Mouse (Mus musculus) CH12.LX (cell line): ENCODE measurements around the gene 9130213A22Rik. TPM values are rescaled to one million over a fixed set of nuclear protein-coding genes. Genes with fewer than 3 reads are reported as not detected.

ENCODE experiments used
- DNase-seq: peaks from one replicate; pipeline ENCODE4 v3.0.0-alpha.2; 2013; ENCODE audit errors: extremely low read depth
- H3K27ac ChIP-seq: 2 replicates; pipeline ENCODE4 v1.5.1; 2012; ENCODE audit warnings: low read depth, mild to moderate bottlenecking, control low read depth, moderate library complexity; ENCODE audit not compliant: insufficient read depth
- H3K27me3 ChIP-seq: replicated peaks from 2 replicates; pipeline ENCODE3; 2012; ENCODE audit warnings: inconsistent platforms
- H3K36me3 ChIP-seq, 2 experiments: replicated peaks in 1 of 2; 2 replicates each; pipeline versions ENCODE3 to v1.6.1; 2012; ENCODE audit warnings: inconsistent platforms in 1 of 2, low read length in 1 of 2, mild to moderate bottlenecking in 1 of 2, mixed read lengths in 1 of 2, moderate library complexity in 1 of 2; ENCODE audit not compliant: control insufficient read depth in 1 of 2, insufficient read depth in 1 of 2
- H3K4me1 ChIP-seq, 2 experiments: 2 replicates each; pipeline ENCODE4 v1.6.1; 2012; ENCODE audit warnings: inconsistent platforms in 1 of 2, moderate library complexity in 1 of 2; ENCODE audit not compliant: insufficient read depth in 2 of 2, control insufficient read depth in 1 of 2
- H3K4me2 ChIP-seq: 2 replicates; pipeline ENCODE4 v1.6.1; 2012; ENCODE audit warnings: low read depth, mild to moderate bottlenecking, control low read depth; ENCODE audit not compliant: poor library complexity, insufficient read depth, severe bottlenecking
- H3K4me3 ChIP-seq, 3 experiments: fragments of 150-350 bp in 1 of 3; sonication (generic) in 1 of 3; replicated peaks in 1 of 3; 2 replicates each; pipeline versions ENCODE3 to v1.5.1; 2011 to 2012; ENCODE audit warnings: low read depth in 2 of 3, low read length in 2 of 3, mild to moderate bottlenecking in 2 of 3, moderate library complexity in 2 of 3, control low read depth in 1 of 3, improper control_type of control experiment in 1 of 3, inconsistent platforms in 1 of 3, mixed read lengths in 1 of 3; ENCODE audit not compliant: poor library complexity in 1 of 3
- H3K79me2 ChIP-seq: replicated peaks from 2 replicates; pipeline ENCODE4 v1.6.1; 2012; ENCODE audit warnings: mild to moderate bottlenecking, moderate library complexity; ENCODE audit not compliant: control insufficient read depth, poor library complexity, insufficient read depth, severe bottlenecking; ENCODE audit errors: extremely low read depth
- H3K9ac ChIP-seq: 2 replicates; pipeline ENCODE4 v1.6.1; 2012; ENCODE audit warnings: low read depth, mild to moderate bottlenecking, control low read depth, moderate library complexity; ENCODE audit not compliant: insufficient read depth
- H3K9me3 ChIP-seq: replicated peaks from 2 replicates; pipeline ENCODE3; 2012; ENCODE audit warnings: low read length, inconsistent platforms, mixed read lengths
- BHLHE40 ChIP-seq: IDR thresholded peaks from 2 replicates; pipeline ENCODE4 v1.6.1; 2011; ENCODE audit warnings: mild to moderate bottlenecking, low read depth, low read length, improper control_type of control experiment
- CHD1 ChIP-seq: IDR thresholded peaks from 2 replicates; pipeline ENCODE4 v1.6.1; 2012; ENCODE audit warnings: low read depth, low read length, improper control_type of control experiment, inconsistent platforms
- CHD2 ChIP-seq: IDR thresholded peaks from 2 replicates; pipeline ENCODE4 v1.6.1; 2011; ENCODE audit warnings: low read length, improper control_type of control experiment
- CTCF ChIP-seq, 2 experiments: IDR thresholded peaks in 1 of 2; conservative IDR thresholded peaks in 1 of 2; 2 replicates each; pipeline ENCODE4 v1.5.1; 2011 to 2012; ENCODE audit warnings: low read depth in 2 of 2, low read length in 2 of 2, improper control_type of control experiment in 1 of 2, inconsistent platforms in 1 of 2, mild to moderate bottlenecking in 1 of 2, moderate library complexity in 1 of 2
- E2F4 ChIP-seq: IDR thresholded peaks from 2 replicates; pipeline ENCODE4 v1.6.1; 2011; ENCODE audit warnings: low read depth, low read length, improper control_type of control experiment; ENCODE audit not compliant: insufficient replicate concordance
- ELF1 ChIP-seq: IDR thresholded peaks from 2 replicates; pipeline ENCODE4 v1.6.1; 2014; ENCODE audit warnings: low read depth, mild to moderate bottlenecking, inconsistent platforms, low read length, improper control_type of control experiment
- EP300 ChIP-seq: IDR thresholded peaks from 2 replicates; pipeline ENCODE4 v1.6.1; 2011; ENCODE audit warnings: low read length, improper control_type of control experiment
- ETS1 ChIP-seq: conservative IDR thresholded peaks from 2 replicates; pipeline ENCODE4 v1.6.1; 2012; ENCODE audit warnings: low read depth, mild to moderate bottlenecking, inconsistent platforms, low read length, improper control_type of control experiment, moderate library complexity
- GABPA ChIP-seq: IDR thresholded peaks from 2 replicates; pipeline ENCODE4 v1.6.1; 2012; ENCODE audit warnings: low read depth, low read length, improper control_type of control experiment, inconsistent platforms; ENCODE audit not compliant: insufficient replicate concordance
- HCFC1 ChIP-seq: IDR thresholded peaks from 2 replicates; pipeline ENCODE4 v1.6.1; 2012; ENCODE audit warnings: low read depth, mild to moderate bottlenecking, inconsistent platforms, low read length, improper control_type of control experiment
- IRF4 ChIP-seq: IDR thresholded peaks from 2 replicates; pipeline ENCODE4 v1.6.1; 2014; ENCODE audit warnings: low read depth, mild to moderate bottlenecking, inconsistent platforms, low read length, improper control_type of control experiment
- JUN ChIP-seq: IDR thresholded peaks from 2 replicates; pipeline ENCODE4 v1.6.1; 2011; ENCODE audit warnings: low read depth, mild to moderate bottlenecking, low read length, improper control_type of control experiment, moderate library complexity; ENCODE audit not compliant: insufficient read depth
- JUND ChIP-seq: conservative IDR thresholded peaks from 2 replicates; pipeline ENCODE4 v1.6.1; 2011; ENCODE audit warnings: low read depth, low read length, improper control_type of control experiment
- KAT2A ChIP-seq: IDR thresholded peaks from 2 replicates; pipeline ENCODE4 v1.6.1; 2012; ENCODE audit warnings: low read length, improper control_type of control experiment, inconsistent platforms; ENCODE audit not compliant: insufficient replicate concordance
- MAFK ChIP-seq: IDR thresholded peaks from 2 replicates; pipeline ENCODE4 v1.6.1; 2011; ENCODE audit warnings: low read length, improper control_type of control experiment; ENCODE audit not compliant: insufficient replicate concordance
- MAX ChIP-seq: IDR thresholded peaks from 2 replicates; pipeline ENCODE4 v1.6.1; 2011; ENCODE audit warnings: low read length, improper control_type of control experiment
- MAZ ChIP-seq: IDR thresholded peaks from 2 replicates; pipeline ENCODE4 v1.6.1; 2012; ENCODE audit warnings: low read depth, mild to moderate bottlenecking, inconsistent platforms, low read length, improper control_type of control experiment, moderate library complexity
- MEF2A ChIP-seq: IDR thresholded peaks from 2 replicates; pipeline ENCODE4 v1.6.1; 2014; ENCODE audit warnings: low read depth, mild to moderate bottlenecking, inconsistent platforms, low read length, improper control_type of control experiment, borderline replicate concordance
- MXI1 ChIP-seq: IDR thresholded peaks from 2 replicates; pipeline ENCODE4 v1.6.1; 2011; ENCODE audit warnings: mild to moderate bottlenecking, low read depth, low read length, improper control_type of control experiment
- MYC ChIP-seq: IDR thresholded peaks from 2 replicates; pipeline ENCODE4 v1.6.1; 2011; ENCODE audit warnings: low read depth, mild to moderate bottlenecking, improper control_type of control experiment, low read length
- NELFE ChIP-seq: IDR thresholded peaks from 2 replicates; pipeline ENCODE4 v1.6.1; 2011; ENCODE audit warnings: low read depth, low read length, improper control_type of control experiment
- NRF1 ChIP-seq: IDR thresholded peaks from 2 replicates; pipeline ENCODE4 v1.6.1; 2014; ENCODE audit warnings: low read depth, mild to moderate bottlenecking, inconsistent platforms, low read length, improper control_type of control experiment, moderate library complexity
- PAX5 ChIP-seq: IDR thresholded peaks from 2 replicates; pipeline ENCODE4 v1.6.1; 2012; ENCODE audit warnings: low read length, inconsistent platforms, mixed read lengths
- POLR2A ChIP-seq: IDR thresholded peaks from 2 replicates; pipeline ENCODE4 v1.6.1; 2011; ENCODE audit warnings: low read depth, mild to moderate bottlenecking, improper control_type of control experiment, low read length
- POLR2AphosphoS2 ChIP-seq: IDR thresholded peaks from 2 replicates; pipeline ENCODE4 v1.6.1; 2011; ENCODE audit warnings: low read depth, low read length, improper control_type of control experiment
- RAD21 ChIP-seq: IDR thresholded peaks from 2 replicates; pipeline ENCODE4 v1.6.1; 2011; ENCODE audit warnings: low read depth, mild to moderate bottlenecking, low read length, improper control_type of control experiment, moderate library complexity
- RCOR1 ChIP-seq: conservative IDR thresholded peaks from 2 replicates; pipeline ENCODE4 v1.6.1; 2012; ENCODE audit warnings: low read depth, mild to moderate bottlenecking, inconsistent platforms, low read length, improper control_type of control experiment
- SIN3A ChIP-seq: IDR thresholded peaks from 2 replicates; pipeline ENCODE4 v1.6.1; 2012; ENCODE audit warnings: low read length, improper control_type of control experiment, inconsistent platforms
- SMC3 ChIP-seq: IDR thresholded peaks from 2 replicates; pipeline ENCODE4 v1.6.1; 2011; ENCODE audit warnings: low read depth, low read length, improper control_type of control experiment
- TBP ChIP-seq: conservative IDR thresholded peaks from 2 replicates; pipeline ENCODE4 v1.6.1; 2011; ENCODE audit warnings: low read depth, low read length, improper control_type of control experiment
- TCF12 ChIP-seq: IDR thresholded peaks from 2 replicates; pipeline ENCODE4 v1.6.1; 2014; ENCODE audit warnings: low read depth, mild to moderate bottlenecking, inconsistent platforms, low read length, improper control_type of control experiment
- UBTF ChIP-seq: IDR thresholded peaks from 2 replicates; pipeline ENCODE4 v1.6.1; 2012; ENCODE audit warnings: low read depth, mild to moderate bottlenecking, inconsistent platforms, low read length, improper control_type of control experiment, moderate library complexity
- USF1 ChIP-seq: IDR thresholded peaks from 2 replicates; pipeline ENCODE4 v1.6.1; 2014; ENCODE audit warnings: low read depth, mild to moderate bottlenecking, inconsistent platforms, low read length, improper control_type of control experiment
- USF2 ChIP-seq: conservative IDR thresholded peaks from 2 replicates; pipeline ENCODE4 v1.6.1; 2011; ENCODE audit warnings: low read depth, low read length, improper control_type of control experiment
- ZC3H11A ChIP-seq: IDR thresholded peaks from 2 replicates; pipeline ENCODE4 v1.6.1; 2012; ENCODE audit warnings: low read depth, mild to moderate bottlenecking, inconsistent platforms, low read length, improper control_type of control experiment
- ZKSCAN1 ChIP-seq: IDR thresholded peaks from 2 replicates; pipeline ENCODE4 v1.6.1; 2012; ENCODE audit warnings: low read depth, inconsistent platforms, low read length, improper control_type of control experiment, borderline replicate concordance
- ZMIZ1 ChIP-seq: IDR thresholded peaks from 2 replicates; pipeline ENCODE4 v1.6.1; 2012; ENCODE audit warnings: low read depth, mild to moderate bottlenecking, inconsistent platforms, low read length, improper control_type of control experiment
- ZNF384 ChIP-seq: IDR thresholded peaks from 2 replicates; pipeline ENCODE4 v1.6.1; 2012; ENCODE audit warnings: low read depth, low read length, improper control_type of control experiment, inconsistent platforms
- dilution Hi-C: fragments of 300-500 bp; cut with MboI; formaldehyde crosslinking; loops from 2 replicates; pipeline ENCODE4 v1.14.3; 2020; ENCODE audit warnings: low sequenced_read_pairs; ENCODE audit not compliant: extremely low pct_unique_long_range_greater_than_20kb, extremely low pct_ligation_motif_present
- in situ Hi-C: fragments of 300-500 bp; cut with MboI; formaldehyde crosslinking; loops from 3 replicates; pipeline ENCODE4 v1.14.3; 2019; ENCODE audit warnings: low sequenced_read_pairs, low pct_ligation_motif_present, low pct_unique_long_range_greater_than_20kb, mixed read lengths
- polyA plus RNA-seq: library from polyadenylated mRNA; unstranded; fragments of >175 nt; gene quantifications from 2 replicates; pipeline ENCODE4 v1.2.1, GENCODE M21; 2012; ENCODE audit warnings: low read depth; ENCODE audit not compliant: insufficient read length
- total RNA-seq, 2 experiments: library from RNA; depleted of rRNA; stranded (reverse); fragments of 300-350 nt in 1 of 2; fragments of >200 nt in 1 of 2; gene quantifications; 2 replicates each; pipeline ENCODE4 v1.2.3; 2012 to 2014

9130213A22Rik gene
- total RNA-seq (2012; rRNA removed) (not detected in 2 replicates), total RNA-seq (2014; rRNA removed) (not detected in 2 replicates), polyA plus RNA-seq (not detected in 2 replicates)

DNA sequence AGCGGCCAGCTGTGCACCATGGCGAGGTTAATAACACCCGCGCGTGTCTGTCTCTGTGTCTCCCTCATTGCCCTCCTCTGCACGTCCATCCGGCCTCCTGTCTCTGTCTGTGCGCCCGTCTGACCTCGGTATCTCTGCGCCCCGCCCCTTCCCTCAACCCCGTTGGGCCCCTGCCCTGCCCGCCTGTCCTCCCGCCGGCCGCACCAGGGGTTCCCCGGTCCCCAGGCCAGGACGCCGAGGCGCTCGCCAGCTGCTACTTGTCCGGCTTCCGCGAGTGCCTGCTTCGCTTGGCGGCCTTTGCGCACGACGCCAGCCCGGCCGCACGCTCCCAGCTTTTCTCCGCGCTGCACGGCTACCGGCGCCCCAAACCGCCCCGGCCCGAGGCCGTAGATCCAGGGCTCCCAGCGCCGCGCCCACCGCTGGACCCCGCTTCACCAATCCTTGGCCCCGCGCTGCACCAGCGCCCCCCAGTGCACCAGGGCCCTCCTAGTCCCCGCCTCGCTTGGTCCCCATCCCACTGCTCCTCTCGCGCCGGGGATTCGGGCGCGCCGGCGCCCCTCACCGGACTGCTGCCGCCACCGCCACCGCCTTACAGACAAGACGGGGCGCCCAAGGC, at the start of gene 9130213A22Rik:
TSS of gene 9130213A22Rik (minus strand) at position 254 of the 616 bp plus-strand sequence.
- Histone ChIP-seq H3K27ac (peak within 1 kb of the TSS; percentile 61), H3K36me3 (no peaks in the 10 kb centered on the region), H3K27me3 (peaks cover 61% of the 10 kb centered on the region), H3K9ac (peak within 1 kb of the TSS; percentile 68), H3K4me2 (peak within 1 kb of the TSS; percentile 78), H3K9me3 (no peaks in the 10 kb centered on the region), H3K79me2 (no peaks in the 10 kb centered on the region), H3K4me1 (peaks cover 4 to 51% of the 10 kb centered on the region in 2 experiments), H3K4me3 (peak within 1 kb of the TSS; percentile 69 to 97 (median 76))
- dilution Hi-C loops (no loop called here), in situ Hi-C loops (no loop called here)
- peak; percentile 71 for DNase-seq
- no peak for TF ChIP-seq JUN
- TF ChIP-seq USF2 = no peak; the same call in 1 of the 2 replicates
- peak; percentile 74 for TF ChIP-seq MAZ
- TF ChIP-seq CHD2 = no peak
- TF ChIP-seq E2F4 = no peak
- TF ChIP-seq ZC3H11A = peak; percentile 38
- no peak for TF ChIP-seq POLR2AphosphoS2
- no peak for TF ChIP-seq MYC
- TF ChIP-seq ELF1 = peak; percentile 53; the same call in 1 of the 2 replicates
- TF ChIP-seq ZNF384 = peak; percentile 5; the same call in 1 of the 2 replicates
- TF ChIP-seq MAFK = no peak
- TF ChIP-seq IRF4 = 0 out of 2 replicates have a peak, but pooled peaks have one; percentile 9
- TF ChIP-seq GABPA = no peak
- TF ChIP-seq CTCF (conservative IDR thresholded peaks at IDR 0.05 in 1 of 2, IDR thresholded peaks at IDR 0.05 in 1 of 2; ENCODE audit: low read depth in 2 of 2, low read length in 2 of 2) = peak in 1 of 2 experiments; percentile 97; a peak in 2 of 4 replicates
- TF ChIP-seq SIN3A = peak; percentile 48
- 0 out of 2 replicates have a peak, but pooled peaks have one; percentile 21 for TF ChIP-seq MEF2A
- TF ChIP-seq SMC3 = peak; percentile 83
- TF ChIP-seq MAX = no peak
- peak; percentile 56 for TF ChIP-seq NRF1
- TF ChIP-seq CHD1 = peak; percentile 70; the same call in 1 of the 2 replicates
- no peak for TF ChIP-seq TBP
- TF ChIP-seq NELFE = peak; percentile 31; the same call in 1 of the 2 replicates
- TF ChIP-seq BHLHE40 = no peak
- no peak for TF ChIP-seq ETS1
- no peak for TF ChIP-seq JUND
- TF ChIP-seq USF1 = no peak
- TF ChIP-seq MXI1 = peak; percentile 82
- no peak for TF ChIP-seq POLR2A
- TF ChIP-seq TCF12 = no peak
- no peak for TF ChIP-seq PAX5
- TF ChIP-seq UBTF = peak; percentile 98
- TF ChIP-seq HCFC1 = peak; percentile 2
- TF ChIP-seq EP300 = no peak
- TF ChIP-seq KAT2A = no peak
- TF ChIP-seq RAD21 = peak; percentile 82
- no peak for TF ChIP-seq ZMIZ1
- no peak for TF ChIP-seq RCOR1
- no peak for TF ChIP-seq ZKSCAN1
